Mouse (Mus musculus) retina, postnatal 1 day (tissue): ENCODE measurements at regions not wholly inside any gene's neighbourhood (a gene's known extent, or its start where the extent isn't known, plus 50 kb on each side); places are given as distances from the start of the nearest gene placed in this dataset.

ENCODE experiments used
- DNase-seq: peaks from one replicate; pipeline ENCODE4 v3.0.0-alpha.2; 2012

DNA sequence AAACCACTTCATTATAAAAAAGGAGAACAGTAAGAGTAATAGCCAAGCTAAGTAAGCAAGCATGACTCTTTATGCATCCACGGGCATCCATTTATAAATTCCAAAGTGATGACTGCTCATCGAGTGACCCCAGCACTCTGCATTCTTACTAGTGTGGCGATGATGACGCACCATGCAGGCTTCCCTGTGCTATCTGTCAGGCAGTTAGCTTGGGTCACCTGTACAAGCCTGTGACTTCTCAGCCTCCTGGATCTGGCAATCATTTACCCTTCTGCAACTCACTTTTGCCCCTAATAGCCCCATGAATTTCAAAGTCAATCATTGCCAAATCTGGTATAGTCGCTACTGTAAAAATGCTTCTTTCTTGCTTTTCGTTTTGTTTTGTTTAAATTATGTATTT, 237.3 kb downstream of the Klf5 start:
- no peak for DNase-seq

DNA sequence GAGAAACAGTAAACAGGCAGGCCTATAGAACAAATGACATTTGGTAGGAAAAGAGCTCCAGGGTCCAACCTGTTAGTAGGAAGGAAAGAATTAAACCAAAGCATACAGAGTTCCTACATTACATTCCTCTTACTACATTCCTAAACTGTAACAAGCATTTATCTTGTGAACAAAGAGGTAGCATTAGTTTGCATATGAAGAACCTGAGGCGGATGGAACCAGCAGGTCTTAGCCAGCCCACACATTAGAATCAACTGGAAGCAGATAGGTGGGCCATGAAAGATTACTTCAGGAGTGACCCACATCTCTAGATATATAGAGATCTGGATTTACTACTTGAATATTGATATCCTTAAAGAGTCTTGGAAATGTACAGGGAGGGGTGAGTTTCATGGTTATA, 238.8 kb downstream of the Klf5 start:
- no peak for DNase-seq

DNA sequence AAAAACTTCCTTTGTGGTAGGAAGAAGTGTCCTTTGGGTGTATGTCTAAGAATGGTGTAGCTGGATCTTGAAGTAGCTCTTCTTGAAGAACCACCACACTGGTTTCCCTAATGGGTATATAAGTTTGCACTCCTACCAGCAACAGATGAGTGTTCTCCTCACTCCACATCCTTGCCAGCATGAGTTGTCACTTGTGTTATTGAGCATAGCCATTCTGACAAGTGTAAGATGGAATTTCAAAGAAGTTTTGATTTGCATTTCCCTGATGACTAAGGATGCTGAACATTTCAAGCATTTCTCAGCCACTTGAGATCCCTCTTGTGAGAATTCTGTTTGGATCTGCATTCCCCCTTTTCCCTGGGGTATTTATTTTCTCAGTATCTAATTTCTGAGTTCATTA, 243.2 kb downstream of the Klf5 start:
- no peak for DNase-seq

DNA sequence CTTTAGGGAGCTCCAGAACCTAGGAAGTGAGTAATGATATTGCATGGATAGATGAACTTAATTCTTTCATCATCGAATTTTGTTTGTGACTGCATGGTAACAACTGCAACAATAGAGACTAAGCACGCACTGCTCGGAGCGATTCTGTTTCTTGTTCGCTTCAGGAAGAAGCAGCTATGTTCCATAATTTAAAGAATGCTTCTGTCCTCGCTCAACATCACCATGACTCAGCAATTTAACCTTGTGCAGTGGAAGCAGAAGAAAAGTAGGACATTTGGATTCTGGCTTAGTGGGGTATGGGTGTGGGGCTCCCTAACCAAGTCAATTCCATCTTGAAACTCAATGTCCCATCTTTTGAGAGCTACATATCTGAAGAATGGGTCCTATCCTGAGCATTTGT, 249.4 kb downstream of the Klf5 start:
- DNase-seq = no peak

DNA sequence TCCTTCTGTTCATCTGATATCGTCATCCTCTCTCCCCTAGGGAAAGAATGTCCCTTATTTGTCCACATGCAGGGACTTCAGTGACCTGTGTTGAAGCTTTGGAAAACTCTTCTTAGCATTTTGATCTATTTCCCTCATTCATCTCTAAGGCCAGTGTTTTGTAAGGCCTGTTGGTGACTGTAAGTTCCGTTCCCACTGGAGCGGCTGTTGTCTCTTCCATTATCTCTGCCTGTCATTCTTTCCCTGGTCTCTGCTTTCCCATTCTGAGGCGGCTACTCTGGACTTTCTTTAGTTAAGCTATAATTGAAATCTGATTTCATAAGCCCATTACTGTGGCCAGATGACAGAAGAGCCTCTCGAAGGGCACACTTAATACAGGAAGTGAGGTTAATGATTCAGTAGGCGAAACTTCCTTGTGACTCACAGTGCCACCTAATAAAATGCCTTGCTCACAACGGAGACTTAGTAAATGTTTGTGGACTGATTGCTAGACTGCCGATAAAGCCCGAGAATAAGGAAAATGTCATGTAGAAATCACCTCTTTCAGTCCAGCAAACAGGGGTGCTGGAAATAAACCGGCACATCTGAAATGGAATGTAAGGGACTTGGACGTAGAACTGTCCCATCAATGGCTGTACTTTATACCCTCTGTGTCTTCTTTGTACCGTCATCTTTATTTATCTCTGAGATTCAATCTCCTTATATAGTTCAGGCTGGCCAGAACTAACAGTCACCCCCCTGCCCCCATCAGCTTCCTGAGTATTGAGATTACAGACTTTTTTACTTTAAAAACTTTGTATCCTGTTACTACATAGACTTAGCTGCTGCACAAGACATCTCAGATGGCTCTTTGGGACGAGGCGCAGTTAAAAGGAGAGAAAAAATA, 250.1 kb downstream of the Klf5 start:
- DNase-seq = no peak

DNA sequence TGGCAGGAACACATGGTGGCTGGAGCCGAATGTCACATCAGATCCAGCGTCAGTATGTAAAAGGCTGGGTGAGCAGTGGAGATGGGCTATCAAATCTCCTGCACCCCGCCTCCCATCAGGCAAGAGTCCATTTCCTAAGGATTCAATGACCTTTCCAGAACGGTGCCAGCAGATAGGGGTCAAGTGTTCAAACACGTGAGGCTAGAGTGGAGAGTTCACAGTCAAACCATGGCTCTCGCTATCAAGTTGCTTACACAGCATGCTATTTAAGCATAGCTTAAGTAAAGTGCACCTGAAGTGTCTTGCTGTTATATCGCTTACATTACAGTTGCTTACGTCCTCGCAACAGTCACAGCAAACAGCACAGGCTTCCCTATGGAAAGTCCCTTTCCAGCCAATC, 265.5 kb downstream of the Klf5 start:
- DNase-seq = no peak

DNA sequence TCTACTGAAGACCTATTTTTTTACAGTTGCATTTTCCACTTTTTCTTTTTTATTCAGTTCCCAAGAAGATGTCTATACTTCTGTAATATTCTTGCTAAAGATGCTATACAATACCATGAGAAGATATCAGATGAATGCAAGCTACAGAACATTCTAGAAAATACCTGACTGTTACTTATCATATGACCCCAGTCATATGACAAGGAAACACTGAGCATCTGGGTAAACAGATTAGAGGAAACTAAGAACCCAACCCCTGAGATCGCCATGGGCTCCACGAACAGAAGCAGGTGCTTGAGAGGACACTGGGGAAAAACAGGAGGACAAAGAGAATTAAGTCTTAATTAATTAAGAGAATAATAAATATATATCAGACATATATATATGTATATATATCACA, 275.7 kb downstream of the Klf5 start:
- no peak for DNase-seq

DNA sequence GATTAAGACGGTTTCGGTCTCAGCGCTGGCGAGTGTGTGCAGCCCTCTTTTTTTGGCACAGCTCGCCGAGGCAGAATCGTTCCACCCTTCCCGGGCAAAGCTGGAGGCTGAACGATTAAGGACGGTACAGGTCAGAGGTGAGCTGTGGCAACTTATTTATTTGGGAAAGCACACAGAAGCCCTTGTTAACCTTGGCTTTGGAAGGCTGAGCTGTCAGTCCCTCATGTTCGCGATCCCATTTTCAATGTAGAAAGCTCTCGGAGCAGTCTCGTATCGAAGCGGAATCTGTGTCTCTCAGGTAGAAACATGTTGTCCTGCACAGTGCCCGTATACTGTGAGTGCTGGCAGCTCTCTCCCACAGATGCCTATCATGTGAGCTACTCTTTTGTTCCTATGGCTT, 280.2 kb downstream of the Klf5 start:
- no peak for DNase-seq

DNA sequence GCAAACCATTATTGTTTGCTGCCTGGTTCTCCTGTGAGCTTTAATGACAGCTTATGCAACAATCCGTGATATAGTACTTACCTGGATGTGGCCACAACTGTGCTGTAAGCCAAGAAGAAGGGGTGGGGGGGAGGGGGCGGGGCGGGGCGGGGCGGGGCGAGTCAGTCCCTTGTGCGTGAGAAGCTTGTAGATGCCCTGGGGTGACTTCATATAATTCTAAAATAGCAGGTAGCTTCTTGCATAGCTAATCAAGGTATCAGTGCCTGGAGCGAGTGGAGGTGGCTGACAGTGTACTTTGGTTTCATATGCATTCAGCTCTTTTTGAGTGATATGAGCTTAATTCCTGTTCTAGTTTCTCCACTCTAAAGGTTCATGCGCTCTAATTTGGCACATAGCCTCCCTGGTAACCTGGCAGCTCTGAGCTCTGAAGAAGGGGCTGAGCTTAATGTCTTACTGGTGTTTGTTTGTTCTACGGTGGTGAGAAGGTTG, 280.8 kb downstream of the Klf5 start:
- DNase-seq = no peak

DNA sequence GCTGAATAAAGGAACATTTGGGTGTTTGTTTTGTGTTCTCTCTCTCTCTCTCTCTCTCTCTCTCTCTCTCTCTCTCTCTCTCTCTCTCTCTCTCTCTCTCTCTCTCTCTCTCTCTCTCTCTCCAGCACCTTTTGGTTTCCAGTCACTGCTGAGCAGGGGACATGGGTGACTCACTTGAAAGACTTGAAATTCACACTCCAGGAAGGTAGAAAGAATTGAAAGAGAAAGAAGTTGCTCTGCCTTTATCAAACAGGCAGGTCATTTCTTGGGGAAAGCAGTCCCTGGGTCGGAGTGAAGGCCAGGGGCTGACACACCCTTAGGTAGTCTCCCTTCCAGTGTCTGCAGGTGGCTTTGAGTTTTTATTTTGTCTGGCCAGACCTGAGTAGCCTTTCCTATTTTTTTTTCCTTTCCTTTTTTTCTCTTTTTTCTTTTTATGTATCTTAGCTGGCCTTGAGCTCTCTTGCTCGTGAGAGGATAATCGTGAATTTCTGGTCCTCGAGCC, 281.3 kb downstream of the Klf5 start:
- no peak for DNase-seq

DNA sequence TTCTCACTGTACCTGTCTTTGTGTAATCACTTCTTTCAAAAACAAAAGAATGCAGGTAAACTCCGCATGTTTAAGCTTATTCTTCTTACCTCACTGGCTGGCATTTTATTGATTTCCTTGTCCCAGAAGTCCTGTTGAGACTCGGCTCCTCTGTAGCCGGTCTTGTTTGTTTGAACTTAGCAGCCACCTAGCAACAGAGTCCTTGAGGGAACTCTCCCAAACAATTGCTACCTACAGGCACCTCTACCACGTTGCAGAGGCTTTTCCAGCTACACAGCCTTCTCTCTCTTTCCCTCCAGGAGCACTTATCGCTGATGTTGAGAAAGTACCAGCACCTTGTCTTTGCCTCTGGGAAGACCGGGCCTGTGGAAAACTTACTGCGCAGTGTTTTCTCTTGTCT, 285.7 kb downstream of the Klf5 start:
- no peak for DNase-seq

DNA sequence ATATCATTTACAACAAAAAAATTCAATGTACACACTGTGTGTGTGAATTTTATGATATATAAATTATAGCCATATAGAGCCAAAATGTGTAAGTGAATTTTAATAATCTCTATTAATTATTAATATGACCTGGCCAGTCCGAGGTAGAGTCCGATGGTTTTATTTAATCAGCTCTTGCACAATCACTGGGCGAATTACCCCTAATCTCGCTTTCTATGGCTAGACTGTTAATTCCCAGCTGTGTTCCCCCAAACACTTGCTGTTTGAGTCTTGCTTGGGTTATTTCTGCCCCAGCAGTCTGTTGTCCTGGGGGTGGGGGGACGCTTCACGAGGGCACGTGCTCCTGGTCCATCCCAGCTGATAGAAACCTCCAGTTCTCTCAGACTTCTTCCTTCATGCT, 287.5 kb downstream of the Klf5 start:
- DNase-seq = no peak

DNA sequence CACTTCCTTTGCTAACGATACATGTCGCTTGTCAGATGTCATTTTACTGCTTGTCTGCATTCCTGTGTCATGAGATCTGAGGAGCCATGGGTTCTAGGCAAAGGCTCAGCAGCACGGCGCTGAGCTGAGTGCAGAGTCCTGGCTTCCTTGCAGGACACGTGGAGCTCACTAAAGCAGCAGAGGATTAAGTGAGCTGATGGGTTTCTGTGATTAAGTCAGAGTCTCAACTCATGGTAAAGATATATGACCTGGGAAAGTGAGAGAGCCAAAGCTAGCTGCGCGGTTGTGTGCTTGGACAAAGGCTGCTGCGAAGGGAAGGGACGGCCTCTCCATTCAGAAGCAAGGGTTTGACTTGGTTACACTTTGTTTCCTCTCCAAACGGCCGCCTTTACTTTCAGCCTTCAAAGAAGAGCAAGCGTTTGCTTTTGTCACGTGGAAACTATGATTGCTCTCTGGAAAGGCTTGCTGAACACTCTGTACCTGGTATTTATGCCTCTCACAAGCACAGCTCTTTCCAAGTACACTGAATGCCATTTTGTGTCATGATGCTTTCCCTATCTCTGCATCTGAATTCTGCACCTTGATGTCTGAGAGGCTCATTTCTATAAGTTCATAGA, 292.5 kb downstream of the Klf5 start:
- no peak for DNase-seq

DNA sequence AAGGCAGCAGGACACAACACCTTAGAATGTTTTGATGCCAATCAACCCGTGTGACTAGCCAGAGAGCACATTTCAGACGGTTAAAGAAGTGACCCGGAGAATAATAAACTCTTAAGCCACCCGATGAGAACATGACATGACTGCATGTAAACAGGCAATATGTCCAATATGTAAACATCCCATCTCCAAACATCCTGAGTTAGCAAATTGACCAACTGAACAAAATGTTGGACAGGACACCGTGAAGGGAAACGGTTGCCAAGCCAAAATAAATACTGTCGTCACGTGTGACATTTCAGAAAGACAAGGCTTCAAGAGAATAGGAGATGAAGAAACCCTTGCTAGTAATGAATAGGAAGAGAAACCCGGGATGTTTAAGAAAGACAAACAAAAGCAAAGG, 294.4 kb downstream of the Klf5 start:
- DNase-seq = no peak

DNA sequence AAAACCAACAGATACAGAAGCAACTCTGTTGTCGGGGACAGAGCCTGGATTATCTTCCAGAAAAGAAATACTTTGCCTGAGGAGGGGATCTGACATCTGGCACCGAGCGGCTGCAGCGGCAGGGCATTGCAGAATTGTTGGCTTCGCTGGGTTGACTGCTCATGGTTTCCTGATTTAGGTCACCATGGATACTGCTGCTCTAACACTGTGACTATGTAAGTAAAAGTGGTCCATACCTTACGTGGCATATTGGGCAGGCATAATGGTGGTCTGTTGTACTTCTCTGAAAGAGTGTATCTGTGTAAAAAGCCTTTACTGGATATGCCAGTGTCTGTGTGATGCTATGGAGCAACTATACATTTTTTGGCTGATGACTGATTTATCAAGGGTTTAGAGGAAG, 295.4 kb downstream of the Klf5 start:
- DNase-seq = peak; percentile 16

DNA sequence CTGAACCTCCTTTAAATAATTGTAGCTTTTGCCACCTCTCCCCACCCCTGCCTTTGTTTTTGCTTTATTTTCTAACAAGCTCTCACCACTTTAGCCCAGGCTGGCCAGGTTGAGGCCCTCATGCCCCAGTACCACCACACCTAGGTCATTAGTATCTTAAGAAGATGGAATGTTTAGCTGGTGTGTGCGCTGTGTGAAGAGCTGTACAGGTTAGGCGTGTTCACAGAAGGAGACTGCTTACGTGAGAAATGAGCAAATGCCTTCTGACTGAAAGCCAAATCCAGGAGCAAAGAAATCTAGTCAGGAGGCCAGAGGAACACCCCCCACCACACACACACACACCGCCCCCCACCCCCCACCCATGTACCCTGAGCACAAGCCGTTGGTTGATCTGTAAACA, 303.4 kb downstream of the Klf5 start:
- no peak for DNase-seq

DNA sequence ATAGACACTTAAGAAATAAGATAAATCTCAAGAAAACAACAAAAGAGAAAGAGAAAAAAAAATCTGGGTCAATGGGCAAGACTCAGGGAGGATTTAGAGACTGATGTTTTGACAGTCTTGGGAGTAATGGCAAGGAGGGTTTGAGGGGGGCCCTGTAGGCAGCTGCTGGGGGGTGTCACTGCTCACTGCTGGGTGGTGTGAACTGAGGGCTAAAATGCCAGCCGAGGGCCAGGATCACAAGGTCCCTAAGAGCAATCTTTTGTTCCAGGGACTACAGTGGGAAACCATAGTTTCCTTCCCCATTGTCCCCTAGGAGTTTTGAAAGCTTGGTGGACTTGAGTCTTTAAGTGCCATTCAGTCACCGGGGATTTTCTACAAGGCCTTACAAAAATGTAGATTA, 304.8 kb downstream of the Klf5 start:
- DNase-seq = peak; percentile 17

DNA sequence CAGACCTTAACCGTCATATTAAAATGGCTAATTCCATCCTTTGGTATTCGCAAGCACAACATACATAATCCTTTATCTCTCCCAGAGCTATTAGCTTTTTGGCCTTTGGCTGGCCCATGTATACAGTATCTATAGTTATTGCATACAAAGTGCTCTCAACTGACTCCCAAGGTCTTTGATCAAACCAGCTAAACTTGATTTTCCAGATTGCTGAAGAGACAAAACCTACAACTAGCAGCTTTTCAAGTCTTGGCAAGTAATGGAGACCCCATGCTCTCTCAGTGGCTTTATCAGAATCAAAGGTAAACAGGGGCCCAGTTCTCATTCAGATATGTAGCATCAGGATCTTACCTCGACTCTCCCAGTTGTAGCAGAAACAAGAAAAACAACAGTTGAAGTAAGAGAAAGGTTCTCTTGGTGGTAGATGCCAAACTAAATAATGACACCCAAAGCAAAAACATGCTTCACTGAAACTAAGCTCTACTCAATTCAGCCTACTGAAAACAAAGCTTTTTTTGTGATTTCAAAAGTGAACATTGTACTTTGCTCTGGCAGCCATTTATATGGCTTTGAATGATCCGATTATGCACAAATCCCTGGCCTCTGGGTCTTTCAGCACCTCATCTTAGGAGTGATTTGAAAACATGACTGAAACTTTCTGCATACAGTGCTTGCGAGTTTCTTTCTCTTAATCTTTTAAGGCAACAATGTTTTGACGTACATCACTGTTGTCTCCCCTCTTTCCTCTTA, 307.0 kb downstream of the Klf5 start:
- no peak for DNase-seq

DNA sequence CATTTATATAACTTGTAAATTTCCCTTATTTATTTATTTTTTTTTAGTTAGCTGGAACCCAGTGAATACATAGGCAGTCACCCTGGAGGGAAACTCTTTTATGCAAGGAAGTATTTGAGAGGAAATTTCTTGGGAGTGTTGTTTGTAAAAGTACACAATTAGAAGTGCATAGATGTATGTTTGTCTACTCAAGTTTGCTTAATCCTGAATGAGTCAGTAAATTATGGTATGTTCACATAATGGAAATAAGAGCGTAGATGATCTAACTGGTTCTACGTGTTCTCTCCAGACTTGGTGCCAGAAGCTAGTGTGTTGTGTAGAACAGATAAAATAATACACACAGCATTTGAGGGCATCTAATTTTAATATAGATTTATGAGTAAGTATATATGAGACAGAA, 310.5 kb downstream of the Klf5 start:
- DNase-seq = no peak

DNA sequence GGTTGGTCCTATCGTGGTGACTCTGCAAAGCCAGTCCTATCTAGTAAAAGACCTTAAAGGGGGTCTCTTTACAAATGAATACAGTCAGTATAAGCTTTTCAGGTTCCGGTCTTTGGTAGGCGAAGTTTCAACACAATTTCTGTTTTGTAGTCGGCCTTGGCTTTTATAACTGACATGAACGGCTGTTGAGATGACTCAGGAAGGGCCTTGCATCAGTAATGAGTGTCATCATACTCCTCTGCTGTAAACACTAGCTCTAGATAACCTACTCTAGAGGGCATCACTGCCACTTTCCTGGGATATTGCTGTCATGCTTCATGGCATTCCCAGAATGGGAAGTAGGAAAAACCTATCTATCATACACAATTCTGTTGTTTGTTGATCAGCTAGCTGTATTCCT, 312.9 kb downstream of the Klf5 start:
- no peak for DNase-seq

DNA sequence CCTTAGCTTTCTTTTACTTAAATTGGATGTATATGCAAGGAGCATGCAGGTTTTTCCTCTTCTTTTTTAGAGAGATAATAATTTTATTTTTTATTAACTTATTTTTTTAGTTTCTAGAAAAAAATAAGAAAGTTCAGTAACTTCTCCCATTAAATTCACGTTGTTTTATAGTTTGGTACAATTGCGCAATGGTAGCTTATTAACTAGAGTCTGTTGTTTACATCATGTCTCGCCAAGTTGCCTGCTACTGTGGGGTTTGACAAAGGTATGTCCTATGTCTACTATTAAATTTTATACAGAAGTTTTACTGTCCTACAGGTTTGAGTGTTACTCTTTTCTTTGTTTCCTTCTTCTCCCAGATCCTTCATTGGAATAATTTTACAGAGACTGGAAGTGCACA, 313.6 kb downstream of the Klf5 start:
- no peak for DNase-seq

DNA sequence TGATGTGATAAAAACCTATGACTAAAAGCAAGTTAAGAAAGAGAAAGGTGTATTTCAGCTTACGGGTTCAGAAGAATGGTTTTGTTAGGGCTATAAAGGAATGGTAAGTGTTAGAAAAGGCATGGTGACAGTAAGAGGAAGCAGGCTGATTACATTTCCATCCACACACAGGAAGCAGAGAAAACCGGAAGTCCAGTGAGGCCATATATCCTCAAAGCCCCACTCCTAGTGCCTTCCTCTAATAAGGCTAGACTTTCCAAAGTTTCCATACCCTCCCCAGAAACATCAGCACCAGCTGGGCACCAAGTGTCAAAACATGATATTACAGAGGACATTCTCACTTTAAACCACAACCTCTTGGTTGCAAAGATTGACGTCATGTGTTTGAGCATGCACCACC, 316.3 kb downstream of the Klf5 start:
- no peak for DNase-seq

DNA sequence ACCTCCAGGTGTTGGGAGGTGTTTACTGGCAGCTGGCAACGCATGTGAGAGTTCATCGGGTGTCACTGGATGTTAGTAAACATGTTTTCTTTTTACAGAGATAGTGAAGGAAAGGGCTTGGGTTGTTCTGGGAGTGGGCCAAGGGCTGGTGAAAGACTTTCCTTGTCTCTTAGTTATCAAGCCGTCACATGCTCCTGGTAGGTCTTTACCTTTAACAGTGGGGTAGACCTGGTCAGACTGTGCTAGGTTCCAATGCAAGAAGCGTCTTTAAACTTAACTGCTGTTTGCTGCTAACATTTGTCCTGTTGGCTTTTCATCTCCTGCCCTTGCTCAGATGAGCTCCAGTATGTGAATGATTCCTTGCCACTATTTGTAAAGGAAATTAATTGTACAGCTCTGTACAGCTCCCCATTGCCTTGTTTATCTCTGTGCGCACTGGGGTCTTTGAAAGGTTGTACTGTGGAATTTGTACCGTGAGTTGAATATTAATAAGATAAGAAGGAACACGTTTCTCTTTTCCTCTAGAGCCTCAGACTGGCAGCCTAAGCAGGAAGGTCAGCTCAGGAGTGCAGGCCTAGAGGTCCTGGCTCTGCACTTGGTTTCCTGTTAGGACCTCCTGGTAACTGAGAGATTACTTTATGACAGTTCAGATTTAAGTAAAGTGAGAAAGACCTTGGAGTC, 318.3 kb downstream of the Klf5 start:
- no peak for DNase-seq
